Mouse (Mus musculus) CD4-positive, CD25-positive, alpha-beta regulatory T cell, adult 9 weeks (primary cell): ENCODE data around the gene Crip3. TPM values are rescaled to one million over a fixed set of nuclear protein-coding genes. Genes with fewer than 3 reads are reported as not detected.

Experiments used
- polyA plus RNA-seq: library from polyadenylated mRNA; unstranded; fragments of 100-300 nt; shearing (Covaris generic); gene quantifications from one replicate; pipeline ENCODE4 v1.2.1, GENCODE M21; 2017

Gene Crip3
- not detected for polyA plus RNA-seq

DNA sequence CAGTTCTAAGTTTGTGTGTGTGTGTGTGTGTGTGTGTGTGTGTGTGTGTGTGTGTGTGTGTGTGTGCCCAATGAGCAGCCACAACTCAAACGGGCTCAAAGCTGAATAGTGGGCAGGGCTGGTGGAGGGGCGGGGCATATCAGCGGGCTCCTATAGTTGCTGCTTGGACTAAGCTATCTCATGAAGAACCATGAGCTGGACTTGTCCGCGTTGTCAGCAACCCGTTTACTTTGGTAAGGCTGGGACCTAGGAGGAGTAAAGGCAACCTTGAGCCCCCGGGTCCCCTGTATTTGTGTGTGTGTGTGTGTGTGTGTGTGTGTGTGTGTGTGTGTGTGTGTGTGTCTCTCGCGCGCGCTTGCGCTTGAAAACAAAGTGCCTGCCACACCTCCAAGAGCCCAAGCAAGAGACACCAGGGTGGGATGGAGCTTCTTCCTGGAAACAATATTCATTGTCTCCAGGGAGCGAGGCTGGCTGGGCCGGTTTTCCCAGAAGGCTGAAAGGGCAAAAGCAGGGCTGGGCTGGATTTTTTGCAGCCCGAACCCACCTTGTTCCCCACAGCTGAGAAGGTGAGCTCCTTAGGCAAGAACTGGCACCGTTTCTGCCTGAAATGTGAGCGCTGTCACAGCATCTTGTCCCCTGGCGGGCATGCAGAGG is at the start of gene Crip3:
Gene Crip3 (plus strand): TSS at position 166 of the 654 bp plus-strand sequence.

DNA sequence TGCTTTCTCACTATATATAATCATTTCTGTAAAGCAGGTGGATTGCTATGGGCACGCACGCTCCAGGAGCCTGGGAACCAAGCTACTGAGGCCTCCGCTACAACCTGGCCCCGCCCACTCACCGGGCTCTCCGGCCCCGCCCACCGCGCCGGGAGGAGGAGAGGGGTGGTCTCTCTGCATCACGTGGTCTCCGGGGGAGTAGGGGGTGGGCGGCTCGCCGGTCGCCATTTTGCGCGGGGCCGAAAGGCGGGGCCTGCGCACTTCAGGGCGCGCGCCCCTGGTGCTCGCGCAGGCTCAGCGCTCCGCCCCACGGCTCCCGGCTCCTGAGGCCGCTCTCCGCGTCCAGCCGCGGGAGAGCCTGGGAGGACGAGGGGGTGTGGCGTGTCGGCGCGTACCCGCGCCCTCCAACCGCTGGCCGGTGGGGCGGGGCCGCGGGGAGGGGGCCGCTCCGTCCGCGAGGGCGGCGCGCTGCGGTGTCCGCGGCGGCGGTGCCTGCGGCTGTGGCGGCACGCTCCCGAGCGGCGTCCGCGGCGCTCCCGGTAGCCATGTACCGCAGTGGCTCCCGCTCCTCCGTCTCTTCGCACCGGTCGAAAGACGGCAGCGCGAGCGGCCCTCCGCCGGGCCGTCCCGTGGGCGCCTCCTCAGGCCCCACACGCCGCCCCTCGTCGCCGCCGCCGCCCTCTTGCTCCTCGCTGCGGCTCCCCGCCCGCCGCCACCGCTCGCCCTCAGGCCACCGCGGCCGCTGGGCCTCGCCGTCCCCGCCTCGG is 45.2 kb upstream of the Crip3 start, which contains the start of gene Zfp318:
Gene Zfp318 (plus strand): TSS at position 438 of the 767 bp plus-strand sequence.

GRCm38 (mm10) chr17:46438298-46438873 is 9.7 kb downstream of the Crip3 start, which contains the start of gene Slc22a7:
Gene Slc22a7 (minus strand): TSS chr17:46438457.

Other genes starting within 250 kb of the Crip3 start
- gene Polh, start 226.3 kb upstream of the Crip3 start, polyA plus RNA-seq = 9.3 TPM
- gene Xpo5, start 226.1 kb upstream of the Crip3 start, polyA plus RNA-seq = 53.0 TPM
- 82.5 TPM for gene Polr1c, start 180.9 kb upstream of the Crip3 start, polyA plus RNA-seq
- gene Yipf3, start 180.8 kb upstream of the Crip3 start, polyA plus RNA-seq = 145 TPM
- not detected for gene Lrrc73, start 175.4 kb upstream of the Crip3 start, polyA plus RNA-seq
- gene Tjap1, start 145.9 kb upstream of the Crip3 start, polyA plus RNA-seq = 27.3 TPM
- not detected for gene Dlk2, start 131.5 kb upstream of the Crip3 start, polyA plus RNA-seq
- gene Abcc10, start 100.6 kb upstream of the Crip3 start, polyA plus RNA-seq = 8.1 TPM
- 1.6 TPM for gene Zfp318, start 45.2 kb upstream of the Crip3 start, polyA plus RNA-seq
- not detected for gene Slc22a7, start 9.5 kb downstream of the Crip3 start, polyA plus RNA-seq
- 0.31 TPM for gene Ttbk1, start 58.7 kb downstream of the Crip3 start, polyA plus RNA-seq
- 6.6 TPM for gene Dnph1, start 67.8 kb downstream of the Crip3 start, polyA plus RNA-seq
- 10.7 TPM for gene Cul9, start 117.5 kb downstream of the Crip3 start, polyA plus RNA-seq
- gene Srf, start 127.2 kb downstream of the Crip3 start, polyA plus RNA-seq = 2.2 TPM
- not detected for gene Ptk7, start 200.6 kb downstream of the Crip3 start, polyA plus RNA-seq
- gene Klc4, start 217.1 kb downstream of the Crip3 start, polyA plus RNA-seq = 28.2 TPM
- gene Mrpl2, start 217.3 kb downstream of the Crip3 start, polyA plus RNA-seq = 81.5 TPM
- 10.1 TPM for gene Cul7, start 221.4 kb downstream of the Crip3 start, polyA plus RNA-seq
- gene Rrp36, start 245.4 kb downstream of the Crip3 start, polyA plus RNA-seq = 79.3 TPM
- gene Mea1, start 249.9 kb downstream of the Crip3 start, polyA plus RNA-seq = 182 TPM